Mouse (Mus musculus) spleen, postnatal 10 days (tissue): ENCODE data around the gene Zswim3.

ENCODE experiments used
- DNase-seq, 2 experiments: peaks; one replicate each; pipeline ENCODE4 v3.0.0; 2021 to 2022; ENCODE audit warnings: low spot score in 2 of 2

Zswim3 gene

DNA sequence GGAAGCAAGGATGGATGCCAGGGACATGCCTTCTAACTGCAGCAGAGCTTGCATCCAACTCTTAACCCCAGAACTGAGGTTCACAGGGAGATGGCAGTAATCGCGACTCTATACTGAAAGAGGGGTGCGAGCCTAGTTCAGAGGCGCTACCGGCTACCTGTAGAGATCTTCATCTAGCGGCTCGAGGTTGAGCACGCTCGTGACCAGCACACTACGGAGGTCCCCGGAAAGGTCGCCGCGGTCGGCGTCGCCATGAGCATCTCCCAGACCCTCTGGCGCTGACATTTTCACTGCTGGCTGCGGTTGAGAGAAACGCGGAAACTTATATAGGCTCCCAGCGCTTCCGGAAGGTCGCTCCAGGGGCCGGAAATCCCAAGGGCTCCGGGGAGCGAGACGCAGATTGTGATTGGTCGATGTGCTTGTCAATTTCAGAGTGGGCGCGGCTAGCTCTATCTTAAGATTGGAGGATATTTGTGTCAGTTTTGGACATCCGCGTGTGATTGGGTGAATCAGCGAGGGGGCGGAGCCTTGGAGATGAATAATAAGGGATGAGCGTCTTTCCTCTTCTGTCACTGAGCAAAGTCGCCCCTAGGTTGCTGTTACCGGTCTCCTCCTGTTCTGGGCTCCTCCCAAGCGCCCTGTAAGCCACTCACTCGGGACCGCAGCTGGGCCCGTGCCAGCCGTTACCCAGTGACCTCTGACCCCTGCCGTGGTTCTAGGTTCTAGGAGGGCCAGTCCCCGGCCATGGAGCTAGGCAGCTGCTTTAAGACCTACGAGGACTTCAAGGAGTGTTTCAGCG is at the start of gene Zswim3, which contains the start of gene Acot8:
Gene Zswim3, plus strand, starts transcription at position 566 of the 799 bp plus-strand sequence.
Gene Acot8, minus strand, starts transcription at position 350 of the 799 bp plus-strand sequence.
- peak; percentile 98 to 99 for DNase-seq

- no peak for DNase-seq
These were observed 47.1 kb upstream of the Zswim3 start for GRCm38 (mm10) chr2:164757841-164758240.

DNA sequence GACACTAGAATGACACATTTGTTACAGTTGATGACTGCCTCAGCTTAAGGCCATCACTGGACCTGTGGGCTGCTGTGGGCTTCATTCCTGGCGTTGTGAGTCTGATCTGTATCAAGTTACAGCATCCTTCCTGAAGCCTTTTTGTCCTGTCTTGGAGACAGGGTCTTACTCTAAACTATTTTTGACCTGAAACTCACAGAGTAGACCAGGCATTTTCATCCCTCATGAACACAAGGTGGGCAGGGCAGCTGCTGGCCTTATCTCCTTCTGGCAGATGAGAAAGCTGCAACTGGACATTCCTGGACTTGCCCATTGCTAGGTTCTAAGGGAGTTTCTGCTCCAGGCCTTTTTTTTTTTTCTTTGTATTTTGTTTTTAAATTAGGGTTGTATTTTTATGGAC is 46.2 kb upstream of the Zswim3 start:
- peak in 1 of 2 experiments; percentile 56 for DNase-seq

DNA sequence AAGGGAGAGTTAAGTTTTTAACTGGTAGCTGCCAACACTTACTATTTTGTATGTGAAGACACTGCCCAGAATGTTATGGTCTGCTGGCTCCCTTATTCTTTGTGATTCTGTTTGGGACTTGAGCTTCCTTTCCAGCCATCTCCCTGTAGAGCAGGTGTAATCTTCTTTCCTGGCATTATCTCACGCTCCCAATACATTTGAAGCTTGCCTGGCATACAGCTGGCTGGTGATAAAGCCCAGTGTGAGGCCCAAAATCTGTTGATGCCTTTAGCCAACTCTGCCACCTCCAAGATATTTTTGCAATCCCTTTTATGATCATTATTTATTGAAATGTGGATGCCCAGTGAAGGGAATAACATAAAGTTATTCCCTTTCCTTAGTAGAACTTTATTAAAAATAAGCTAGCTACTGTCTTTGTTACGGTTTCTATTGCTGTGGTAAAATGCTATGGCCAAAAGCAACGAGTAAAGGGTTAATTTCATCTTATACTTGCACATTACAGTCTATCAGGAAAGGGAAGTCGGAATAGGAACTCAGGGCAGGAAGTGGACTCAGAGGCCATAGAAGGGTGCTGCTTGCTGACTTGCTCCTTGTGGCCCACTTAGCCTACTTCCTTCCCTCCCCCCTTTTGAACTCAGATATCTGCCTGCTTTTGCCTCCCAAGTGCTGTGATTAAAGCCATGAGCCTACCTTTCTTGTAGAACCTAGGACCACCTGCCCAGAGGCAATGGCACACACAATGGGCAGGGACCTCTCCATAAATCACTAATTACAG is 44.7 kb upstream of the Zswim3 start:
- DNase-seq = peak in 1 of 2 experiments; percentile 57

GRCm38 (mm10) chr2:164761502-164761901 is 43.4 kb upstream of the Zswim3 start:
- DNase-seq = peak in 1 of 2 experiments; percentile 72

- DNase-seq = no peak
These were observed 42.9 kb upstream of the Zswim3 start for GRCm38 (mm10) chr2:164761971-164762370.

- DNase-seq = no peak
These were observed 42.3 kb upstream of the Zswim3 start for GRCm38 (mm10) chr2:164762593-164762992.

- DNase-seq = no peak
These were observed 39.1 kb upstream of the Zswim3 start for GRCm38 (mm10) chr2:164765841-164766240.

DNA sequence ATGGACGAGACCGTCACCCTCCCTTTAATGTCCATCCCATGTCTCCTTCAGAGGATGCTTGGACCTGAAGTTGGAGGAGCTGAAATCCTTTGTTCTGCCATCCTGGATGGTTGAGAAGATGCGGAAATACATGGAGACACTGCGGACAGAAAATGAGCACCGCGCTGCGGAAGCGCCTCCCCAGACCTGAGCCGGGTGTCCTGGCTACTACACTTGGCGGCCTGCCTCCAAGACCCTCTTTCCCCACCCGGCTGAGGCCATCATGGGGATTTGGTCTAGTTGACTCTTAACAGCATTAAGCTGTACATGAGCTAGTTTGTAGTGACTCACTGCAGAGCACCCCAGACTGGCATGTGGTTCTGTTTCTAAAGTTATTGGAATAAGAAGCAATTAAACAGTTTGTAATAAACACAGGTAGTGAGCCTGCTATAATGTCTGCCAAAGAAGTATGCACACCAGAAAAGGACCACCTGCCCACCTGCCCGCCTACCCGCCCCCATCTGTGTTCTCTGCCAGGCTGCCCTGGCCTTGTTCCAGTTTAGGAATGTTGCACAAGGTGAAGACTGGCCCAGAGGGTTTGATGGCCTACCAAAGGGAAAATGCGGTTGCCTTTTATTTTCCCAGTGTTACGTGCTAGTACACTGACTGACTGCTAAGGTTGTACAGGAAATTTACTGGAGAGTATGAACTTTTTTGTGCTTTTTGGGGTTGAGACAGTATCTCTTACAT is 36.9 kb upstream of the Zswim3 start:
- no peak for DNase-seq

GRCm38 (mm10) chr2:164769258-164770037 is 35.5 kb upstream of the Zswim3 start, which contains the start of gene Ube2c:
Ube2c (plus strand) TSS chr2:164769898.
- peak; percentile 95 to 97 for DNase-seq

- no peak for DNase-seq
These were observed 34.6 kb upstream of the Zswim3 start for GRCm38 (mm10) chr2:164770279-164770678.

DNA sequence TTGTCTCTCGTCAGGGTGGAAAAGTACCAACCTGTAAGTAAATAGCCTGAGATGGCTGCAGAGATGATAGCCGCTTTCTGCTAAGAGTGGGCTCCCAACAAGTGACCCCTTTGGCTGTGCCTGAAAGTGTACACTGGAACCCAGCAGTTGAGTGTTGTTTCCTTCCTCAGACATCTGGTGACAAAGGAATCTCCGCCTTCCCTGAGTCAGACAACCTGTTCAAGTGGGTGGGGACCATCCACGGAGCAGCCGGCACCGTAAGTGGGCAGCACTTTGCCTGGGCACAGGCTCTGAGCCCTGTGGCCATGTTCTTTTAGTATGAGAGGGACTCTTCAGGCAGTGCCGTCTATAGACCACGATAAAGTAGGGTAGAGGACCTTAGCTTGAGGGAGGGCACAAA is 33.8 kb upstream of the Zswim3 start:
- no peak for DNase-seq

GRCm38 (mm10) chr2:164773229-164773988 is 31.5 kb upstream of the Zswim3 start:
- DNase-seq = no peak

- DNase-seq = peak in 1 of 2 experiments; percentile 41
These were observed 30.9 kb upstream of the Zswim3 start for GRCm38 (mm10) chr2:164773989-164774364.

DNA sequence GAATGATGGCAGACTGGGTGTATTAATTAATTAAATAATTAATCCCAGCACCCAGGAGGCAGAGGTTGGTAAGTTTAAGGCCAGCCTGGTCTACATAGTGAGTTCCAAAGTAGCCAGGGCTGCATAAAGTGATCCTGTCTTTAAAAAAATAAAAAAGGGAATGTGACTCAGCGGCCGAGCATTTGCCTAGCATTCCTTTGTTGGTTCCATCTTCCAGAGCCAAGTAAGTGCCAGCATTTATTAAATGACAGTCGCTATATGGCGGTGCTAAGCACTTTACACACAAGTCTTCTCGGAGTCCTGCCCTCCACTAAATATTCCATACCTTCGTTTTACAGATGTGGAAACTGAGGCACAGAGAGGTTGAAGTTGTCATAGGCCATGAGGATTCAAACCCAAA is 28.8 kb upstream of the Zswim3 start:
- no peak for DNase-seq

- no peak for DNase-seq
These were observed 28.1 kb upstream of the Zswim3 start for GRCm38 (mm10) chr2:164776801-164777200.

DNA sequence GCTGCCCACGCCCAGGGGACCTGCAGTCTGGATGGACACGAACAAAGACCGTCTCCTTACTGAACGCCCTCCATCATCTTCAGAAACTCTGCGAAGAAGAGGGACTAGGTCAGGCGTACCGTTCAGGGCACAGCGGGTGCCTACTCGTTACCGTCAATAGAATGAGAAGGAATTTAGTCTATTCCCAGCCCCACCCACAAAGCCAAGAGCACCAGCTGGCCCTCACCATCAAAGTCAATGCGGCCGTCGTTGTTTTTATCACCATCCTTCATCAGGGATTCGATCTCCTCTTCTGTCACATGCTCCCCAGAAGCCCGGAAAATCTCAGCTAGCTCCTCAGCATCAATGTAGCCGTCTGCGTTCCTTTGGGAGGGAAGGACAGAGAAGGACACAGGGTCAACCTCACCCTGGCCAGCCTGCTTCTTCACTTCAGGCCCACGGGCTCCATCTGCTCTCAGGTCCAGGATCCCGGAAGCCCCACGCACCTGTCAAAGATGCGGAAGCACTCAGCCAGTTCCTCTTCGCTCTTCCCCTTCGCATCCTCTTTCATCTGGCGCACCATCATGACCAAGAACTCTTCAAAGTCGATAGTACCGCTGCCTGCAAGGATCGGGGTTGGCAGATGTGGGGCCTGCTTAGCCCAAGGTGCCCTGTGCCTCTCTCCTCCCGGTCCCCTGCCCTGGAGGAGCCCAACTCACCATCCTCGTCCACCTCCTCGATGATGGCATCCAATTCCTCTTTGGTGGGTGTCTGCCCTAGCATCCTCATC is 27.5 kb upstream of the Zswim3 start:
- DNase-seq = no peak

DNA sequence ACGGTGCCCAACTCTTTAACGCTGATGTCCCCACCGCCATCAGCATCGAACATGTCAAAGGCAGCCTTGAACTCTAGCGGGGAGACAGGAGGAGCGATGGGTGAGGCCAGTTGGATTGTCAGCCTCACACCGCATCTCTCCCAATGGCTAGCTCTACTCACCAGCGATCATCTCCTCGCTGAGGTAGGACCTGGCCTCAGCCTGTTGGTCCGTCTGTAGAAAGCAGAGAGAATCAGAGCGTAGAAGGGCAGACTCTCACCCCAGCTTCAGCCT is 26.9 kb upstream of the Zswim3 start:
- DNase-seq = no peak

GRCm38 (mm10) chr2:164778809-164779208 is 26.1 kb upstream of the Zswim3 start:
- DNase-seq = no peak

GRCm38 (mm10) chr2:164779481-164780086 is 25.3 kb upstream of the Zswim3 start, which contains the start of gene Tnnc2:
Tnnc2 (minus strand) TSS chr2:164779967.
- no peak for DNase-seq
